Mouse (Mus musculus): ENCODE measurements around the gene Cpsf7. TPM values are rescaled to one million over a fixed set of nuclear protein-coding genes. Genes with fewer than 3 reads are reported as not detected.

Gene Cpsf7
- 39.2 TPM for polyA plus RNA-seq (2017; shearing (Covaris generic))

GRCm38 (mm10) chr19:10525106-10525901, at the start of gene Cpsf7:
Cpsf7 (plus strand) TSS chr19:10525266.

DNA sequence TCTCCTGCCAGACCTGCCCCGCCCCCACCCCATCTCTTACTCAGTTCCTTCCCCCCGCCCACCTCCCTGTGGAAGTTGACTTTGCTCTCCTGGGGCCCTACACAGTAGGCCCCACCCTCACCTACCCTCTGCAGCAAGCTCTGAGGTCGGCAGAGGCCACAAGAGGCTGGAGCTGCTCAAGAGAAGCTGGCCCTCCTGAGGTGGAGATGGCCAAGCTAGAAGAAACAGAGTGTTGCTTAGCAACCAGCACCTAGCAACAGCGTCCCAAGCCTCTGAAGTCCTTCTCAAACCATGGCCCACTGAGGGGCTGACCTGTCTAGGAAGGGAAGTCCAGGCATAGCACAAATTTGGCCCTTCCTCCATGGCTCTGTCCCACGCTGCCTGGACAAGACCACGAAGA, 42.4 kb upstream of the Cpsf7 start, which contains the start of gene Ppp1r32:
Ppp1r32 (minus strand) TSS at position 226 of the 400 bp plus-strand sequence.

DNA sequence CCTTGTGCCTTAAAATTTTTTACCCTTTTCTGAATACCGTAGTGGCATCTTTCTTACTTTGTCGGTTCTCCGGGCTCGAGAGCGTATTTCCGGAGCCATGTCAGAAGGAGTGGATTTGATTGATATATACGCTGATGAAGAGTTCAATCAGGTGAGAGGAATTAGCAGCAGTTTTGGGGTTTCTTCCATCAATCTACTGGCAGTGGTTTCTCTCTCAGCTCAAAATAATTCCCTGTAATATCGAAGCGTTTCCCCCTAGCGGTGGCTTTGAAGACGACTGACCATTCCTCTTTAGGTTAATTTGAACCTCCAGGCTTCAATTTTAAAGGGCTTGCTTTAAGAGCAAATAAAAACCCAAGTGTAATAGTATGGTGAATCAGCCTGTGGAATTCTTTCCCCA, 844 bp downstream of the Cpsf7 start, which contains the start of gene Sdhaf2:
Sdhaf2 (minus strand) TSS at position 233 of the 400 bp plus-strand sequence.

GRCm38 (mm10) chr19:10555624-10556510, 30.8 kb downstream of the Cpsf7 start, which contains the start of gene Tmem216:
Tmem216 (minus strand) TSS chr19:10556238.

DNA sequence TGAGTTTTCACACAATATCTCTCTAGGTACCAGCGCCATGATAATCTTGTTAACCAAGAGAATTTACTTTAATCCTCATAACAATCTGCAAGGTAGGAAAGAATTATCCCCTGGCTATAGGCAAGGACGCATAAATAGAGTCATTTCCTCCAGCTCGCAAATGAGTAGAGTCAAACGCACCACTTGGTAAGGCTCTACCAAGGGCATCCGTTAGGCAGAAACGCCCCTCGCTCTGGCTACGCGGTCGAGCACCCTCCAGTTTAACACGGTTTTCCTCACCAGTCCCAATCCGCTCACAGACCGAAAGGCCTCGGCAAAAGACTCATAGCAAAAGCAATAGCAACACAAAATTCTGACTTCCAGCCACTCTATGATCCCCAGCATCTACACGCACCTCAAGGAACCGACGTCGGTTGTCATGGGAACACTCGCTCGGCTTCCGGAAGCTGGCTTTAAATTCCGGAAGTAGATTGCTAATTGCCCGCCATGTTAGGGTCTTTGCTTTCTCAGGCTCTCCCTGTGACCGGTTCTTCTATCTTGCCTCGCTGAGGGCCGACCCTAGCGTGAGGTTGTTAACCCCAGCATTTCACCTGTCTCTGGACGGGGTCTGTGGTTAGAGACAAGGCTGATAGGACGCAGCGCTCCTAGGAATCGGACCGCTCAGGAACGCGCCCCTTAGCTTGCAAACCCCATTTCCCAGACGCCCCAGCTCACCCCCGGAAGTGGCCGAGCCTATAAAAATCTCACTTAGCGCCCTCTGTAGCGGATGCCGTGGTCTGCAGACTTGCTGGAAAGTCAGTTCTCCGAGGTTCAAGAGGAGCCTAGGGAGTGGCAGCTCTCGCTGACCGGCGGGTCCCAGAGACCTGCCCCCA, 51.9 kb downstream of the Cpsf7 start, which contains the start of the genes Cyb561a3 and Tmem138:
Cyb561a3 (plus strand) TSS at position 483 of the 872 bp plus-strand sequence.
Tmem138 (minus strand) TSS at position 673 of the 872 bp plus-strand sequence.

Other genes with a start within 250 kb of the Cpsf7 start
- 0.06 TPM for gene Dagla, start 220.4 kb upstream of the Cpsf7 start, polyA plus RNA-seq (2017; shearing (Covaris generic))
- not detected for gene Syt7, start 136.2 kb upstream of the Cpsf7 start, polyA plus RNA-seq (2017; shearing (Covaris generic))
- gene Lrrc10b, start 67.8 kb upstream of the Cpsf7 start, polyA plus RNA-seq (2017; shearing (Covaris generic)) = not detected
- gene Ppp1r32, start 42.3 kb upstream of the Cpsf7 start, polyA plus RNA-seq (2017; shearing (Covaris generic)) = 0.69 TPM
- 92.9 TPM for gene Sdhaf2, start 876 bp downstream of the Cpsf7 start, polyA plus RNA-seq (2017; shearing (Covaris generic))
- 11.7 TPM for gene Tmem216, start 31.0 kb downstream of the Cpsf7 start, polyA plus RNA-seq (2017; shearing (Covaris generic))
- 48.9 TPM for gene Cyb561a3, start 51.9 kb downstream of the Cpsf7 start, polyA plus RNA-seq (2017; shearing (Covaris generic))
- gene Tmem138, start 52.1 kb downstream of the Cpsf7 start, polyA plus RNA-seq (2017; shearing (Covaris generic)) = 23.3 TPM
- 197 TPM for gene Ddb1, start 80.1 kb downstream of the Cpsf7 start, polyA plus RNA-seq (2017; shearing (Covaris generic))
- 11.5 TPM for gene Tkfc, start 80.4 kb downstream of the Cpsf7 start, polyA plus RNA-seq (2017; shearing (Covaris generic))
- 0.37 TPM for gene Vwce, start 108.9 kb downstream of the Cpsf7 start, polyA plus RNA-seq (2017; shearing (Covaris generic))
- gene Pga5, start 152.8 kb downstream of the Cpsf7 start, polyA plus RNA-seq (2017; shearing (Covaris generic)) = not detected
- gene Vps37c, start 163.5 kb downstream of the Cpsf7 start, polyA plus RNA-seq (2017; shearing (Covaris generic)) = 26.5 TPM
- gene Cd5, start 213.7 kb downstream of the Cpsf7 start, polyA plus RNA-seq (2017; shearing (Covaris generic)) = 623 TPM

Measured in CD4-positive, CD25-positive, alpha-beta regulatory T cell, adult 9 weeks (primary cell).